Mouse (Mus musculus): ENCODE measurements around the gene Vmn1r222. TPM values are rescaled to one million over a fixed set of nuclear protein-coding genes. Genes with fewer than 3 reads are reported as not detected.

The Vmn1r222 gene
- polyA plus RNA-seq, 1 experiment: not detected

GRCm38 (mm10) chr13:23187875-23188274, 47.9 kb downstream of the Vmn1r222 start, which contains the start of gene Vmn1r220:
Gene Vmn1r220 (minus strand): TSS chr13:23187975.
- Histone ChIP-seq H3K27ac (ENCODE audit: insufficient read depth, low read length) (no peak within 1 kb of the TSS), H3K4me3 (ENCODE audit: insufficient read depth, low read length) (no peak within 1 kb of the TSS), H3K4me1 (ENCODE audit: control insufficient read depth, insufficient read depth, low read length) (no peaks in the 10 kb centered on the region)
- TF ChIP-seq POLR2A (IDR thresholded peaks at IDR 0.05; ENCODE audit: extremely low read depth, insufficient read depth, low read length) (no peak), CTCF (IDR thresholded peaks at IDR 0.05; ENCODE audit: extremely low read depth, insufficient read depth, low read length) (no peak)

Other genes with a start within 250 kb of the Vmn1r222 start
- not detected in 2 replicates for gene Vmn1r213, start 228.3 kb downstream of the Vmn1r222 start, polyA plus RNA-seq (2012; rRNA removed)
- not detected in 2 replicates for gene Vmn1r214, start 205.5 kb downstream of the Vmn1r222 start, polyA plus RNA-seq (2012; rRNA removed)
- not detected in 2 replicates for gene Vmn1r215, start 167.9 kb downstream of the Vmn1r222 start, polyA plus RNA-seq (2012; rRNA removed)
- not detected in 2 replicates for gene Vmn1r217, start 117.7 kb downstream of the Vmn1r222 start, polyA plus RNA-seq (2012; rRNA removed)
- gene Vmn1r218, start 102.8 kb downstream of the Vmn1r222 start, polyA plus RNA-seq (2012; rRNA removed): not detected in 2 replicates
- gene Vmn1r219, start 76.6 kb downstream of the Vmn1r222 start, polyA plus RNA-seq (2012; rRNA removed): not detected in 2 replicates
- not detected in 2 replicates for gene Vmn1r220, start 48.0 kb downstream of the Vmn1r222 start, polyA plus RNA-seq (2012; rRNA removed)
- not detected in 2 replicates for gene Vmn1r221, start 21.8 kb downstream of the Vmn1r222 start, polyA plus RNA-seq (2012; rRNA removed)
- gene Vmn1r223, start 11.2 kb upstream of the Vmn1r222 start, polyA plus RNA-seq (2012; rRNA removed): not detected in 2 replicates
- 14.3 and 14.8 TPM in 2 replicates for gene Zfp322a, start 133.3 kb upstream of the Vmn1r222 start, polyA plus RNA-seq (2012; rRNA removed)
- gene Abt1, start 187.9 kb upstream of the Vmn1r222 start, polyA plus RNA-seq (2012; rRNA removed): 7.8 and 8.3 TPM in 2 replicates
- 0.04 and 0.06 TPM in 2 replicates for gene Btn1a1, start 230.0 kb upstream of the Vmn1r222 start, polyA plus RNA-seq (2012; rRNA removed)